Mouse (Mus musculus): ENCODE measurements around the gene Dhx36. TPM values are rescaled to one million over a fixed set of nuclear protein-coding genes. Genes with fewer than 3 reads are reported as not detected.

The Dhx36 gene
- 10 to 100 TPM; 19.9 to 20.2 TPM for total RNA-seq (2021)
- long read RNA-seq, experiment 1, full-length matches to known transcripts = 22 of 29 reads
- long read RNA-seq, experiment 1, partial matches to known transcripts = 0 of 29 reads
- long read RNA-seq, experiment 1, other reads (novel, unspliced or antisense) = 7 of 29 reads
- long read RNA-seq, experiment 2, full-length matches to known transcripts = 16 of 25 reads
- long read RNA-seq, experiment 2, partial matches to known transcripts = 1 of 25 reads
- long read RNA-seq, experiment 2, other reads (novel, unspliced or antisense) = 8 of 25 reads

DNA sequence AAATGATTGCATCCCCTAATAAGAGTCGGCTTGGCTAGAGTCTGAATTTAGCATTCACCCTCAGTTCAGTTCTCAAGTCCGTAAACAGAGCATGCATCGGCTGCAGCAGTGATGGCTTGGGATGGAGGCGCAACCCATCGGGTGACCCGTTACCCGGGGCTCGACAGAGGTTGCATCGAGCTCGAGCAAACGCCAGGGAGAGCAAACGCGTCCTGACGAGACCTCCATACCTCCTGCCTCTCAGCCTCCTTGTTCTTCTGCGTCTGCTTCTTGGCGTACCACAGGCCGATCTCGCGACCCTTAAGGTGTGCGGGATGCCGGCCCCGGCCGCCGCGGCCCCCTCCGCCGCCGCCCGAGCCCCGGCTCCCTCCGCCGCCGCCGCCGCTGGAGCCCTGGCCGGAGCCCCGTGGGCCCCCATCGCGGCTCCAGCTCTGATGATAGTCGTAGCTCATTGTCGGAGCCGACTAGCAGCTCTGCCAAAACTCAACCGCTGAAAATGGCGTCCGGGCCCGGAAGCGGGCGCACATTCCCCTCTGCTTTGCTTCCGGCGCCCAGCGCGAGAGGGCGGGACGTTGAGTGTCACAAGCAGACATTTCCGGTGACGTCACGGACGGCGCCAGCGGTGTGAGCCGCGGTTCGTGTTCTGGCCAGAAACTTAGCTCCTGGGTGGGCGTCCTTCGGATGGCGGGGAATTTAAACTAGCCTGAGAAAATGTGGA, at the start of gene Dhx36:
Gene Dhx36, minus strand, starts transcription at position 517 of the 718 bp plus-strand sequence.
- intact Hi-C loops (cut with DNase I) = no loop called here

DNA sequence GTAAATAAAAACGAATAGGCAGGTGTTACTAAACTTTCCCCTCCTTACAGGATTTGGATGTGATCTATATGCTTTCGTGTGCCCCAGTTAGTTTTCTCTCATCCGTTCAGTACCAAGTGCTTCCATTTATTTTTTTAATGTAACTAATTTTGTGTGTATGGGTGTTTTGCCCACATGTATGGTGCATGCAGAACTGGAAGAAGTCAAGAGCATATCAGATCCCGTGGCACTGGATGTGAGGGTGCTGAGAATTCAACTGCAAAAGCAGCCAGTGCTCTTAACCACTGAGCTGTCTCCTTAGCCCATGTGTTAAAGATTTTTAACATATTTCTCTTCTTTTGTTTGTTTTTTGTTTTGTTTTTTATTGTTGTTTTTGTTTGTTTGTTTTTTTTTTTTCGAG, 20.8 kb upstream of the Dhx36 start:
- intact Hi-C loops (cut with DNase I) = no loop called here
- no peak for DNase-seq

More for the DNA sequence above, at the start of gene Dhx36:
- DNase-seq = peak; percentile 96 to 99

DNA sequence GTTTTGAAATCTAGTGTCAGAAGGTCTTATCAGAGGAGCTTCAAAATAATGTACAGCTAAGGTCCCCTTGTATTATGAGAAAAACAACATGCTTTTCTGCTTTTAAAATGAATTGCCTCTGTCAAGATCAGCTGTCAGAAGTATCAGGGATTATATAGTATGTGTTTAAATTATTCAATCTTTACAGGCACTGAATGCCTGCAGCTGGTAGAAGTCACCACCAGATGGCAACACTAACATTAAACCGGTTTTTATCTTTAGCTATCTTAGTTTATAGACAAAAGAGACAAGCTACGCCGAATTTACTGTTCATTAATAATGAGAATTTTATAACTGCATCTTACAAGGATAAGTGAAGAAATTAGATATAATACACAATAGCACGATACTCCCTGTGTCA, 20.4 kb upstream of the Dhx36 start:
- no peak for DNase-seq
- intact Hi-C loops (cut with DNase I) = no loop called here

DNA sequence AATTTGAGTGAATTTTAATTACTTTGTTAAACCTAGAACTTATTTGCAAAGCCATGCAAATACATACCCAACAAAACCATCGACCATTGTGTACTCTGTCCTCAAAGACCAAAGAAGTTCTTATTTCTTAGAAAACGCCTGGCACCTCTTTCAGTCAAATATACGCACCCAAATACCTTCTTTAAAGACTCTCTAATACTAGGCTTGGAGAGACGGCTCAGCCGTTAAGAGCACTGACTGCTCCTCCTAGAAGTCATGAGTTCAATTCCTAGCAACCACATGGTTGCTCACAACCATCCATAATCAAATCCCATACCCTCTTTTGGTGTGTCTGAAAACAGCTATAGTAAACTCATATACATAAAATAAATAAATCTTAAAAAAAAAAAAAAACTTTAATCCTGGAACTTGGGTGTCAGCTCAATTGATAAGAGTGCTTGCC, 423 bp upstream of the Dhx36 start:
- intact Hi-C loops (cut with DNase I) = no loop called here

DNA sequence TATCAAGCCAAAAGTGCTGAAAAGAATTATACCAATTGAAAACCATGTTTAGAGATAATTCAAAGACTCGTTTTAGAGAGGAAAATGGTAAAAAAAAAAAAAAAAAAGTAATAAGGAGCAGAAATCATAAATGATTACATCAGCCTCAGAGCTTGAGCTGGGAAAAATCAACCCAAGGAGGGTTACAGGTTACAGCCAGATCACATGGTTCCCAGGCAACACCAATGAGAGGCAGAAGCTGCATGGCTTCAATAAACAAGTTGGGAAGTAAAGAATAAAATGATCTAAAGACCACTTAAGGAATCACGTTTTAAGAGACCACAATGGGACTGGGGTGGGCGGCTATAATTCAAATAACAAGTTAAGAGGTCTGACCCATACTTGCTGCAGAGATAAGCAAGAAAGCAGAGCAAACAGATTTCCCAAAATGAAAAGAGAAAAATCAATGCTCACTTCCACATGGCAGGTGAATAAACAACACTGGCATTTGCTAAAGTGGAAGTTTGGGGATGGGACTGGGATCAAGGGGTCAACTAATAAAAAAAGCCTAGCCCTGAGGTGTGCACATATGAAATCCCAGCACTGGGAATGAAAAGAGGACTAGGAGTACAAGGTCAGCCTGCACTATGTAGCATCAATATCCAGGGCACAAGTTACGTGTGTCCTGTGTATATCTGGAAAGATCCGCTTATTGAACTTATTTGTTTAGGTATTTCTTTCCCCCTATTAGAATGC, 1.5 kb downstream of the Dhx36 start:
- intact Hi-C loops (cut with DNase I) = no loop called here
- no peak for DNase-seq

More for the DNA sequence above, 423 bp upstream of the Dhx36 start:
- DNase-seq = no peak

DNA sequence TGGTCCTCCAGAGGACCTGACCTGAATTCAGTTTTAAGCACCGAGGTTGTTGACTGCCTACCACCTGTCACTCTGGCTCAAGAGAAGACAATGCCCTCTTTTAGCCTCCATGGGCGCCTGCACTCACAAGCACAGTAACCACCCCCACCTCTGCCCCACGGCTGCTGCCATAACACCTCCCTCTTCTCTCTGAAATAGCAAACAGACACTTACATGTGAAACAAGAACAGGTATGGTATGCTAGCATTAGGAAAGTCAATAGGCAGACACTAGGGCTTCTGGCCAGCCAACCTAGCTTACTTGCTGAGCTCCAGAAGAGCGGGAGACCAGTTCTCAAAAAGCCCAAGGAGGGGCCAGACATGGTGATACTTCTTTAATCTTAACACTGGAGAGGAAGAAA, 7.5 kb downstream of the Dhx36 start:
- intact Hi-C loops (cut with DNase I) = no loop called here
- no peak for DNase-seq

DNA sequence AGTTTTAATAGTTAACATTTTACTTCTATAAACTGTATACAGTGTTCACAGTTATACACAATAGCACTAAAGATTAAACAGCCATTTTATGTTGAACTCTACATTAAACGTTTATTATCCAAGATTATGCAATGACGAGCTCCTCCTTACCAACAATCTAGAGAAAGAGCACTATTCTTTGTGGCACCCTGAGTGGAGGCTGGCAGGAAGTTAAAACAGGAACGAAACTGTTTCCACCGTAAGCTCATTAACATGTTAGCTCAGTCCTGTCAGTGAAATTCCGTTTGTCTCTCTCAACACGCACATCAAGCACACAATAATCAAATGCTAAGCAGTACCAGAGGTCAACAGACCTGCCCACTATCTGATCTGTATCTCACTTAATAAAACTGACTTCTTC, 14.2 kb downstream of the Dhx36 start:
- intact Hi-C loops (cut with DNase I) = no loop called here

DNA sequence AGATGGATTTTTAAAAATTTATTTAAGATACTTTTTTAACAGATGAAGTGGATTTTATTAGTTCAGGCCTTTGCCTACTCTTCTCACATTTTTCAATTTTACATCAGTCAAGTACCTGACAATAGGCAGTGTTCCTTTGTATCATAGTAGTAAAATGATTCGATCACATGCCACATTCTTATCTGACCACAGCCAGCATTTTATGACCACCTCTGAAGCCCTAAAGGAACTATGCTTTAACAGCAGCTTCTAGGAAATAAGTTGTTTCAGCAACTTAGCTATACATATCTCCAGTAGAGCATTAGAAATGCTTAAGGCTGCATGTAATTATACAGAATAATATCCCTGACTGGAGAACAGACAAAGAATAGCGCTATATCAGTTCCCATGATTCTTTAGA, 22.5 kb downstream of the Dhx36 start:
- no peak for DNase-seq
- intact Hi-C loops (cut with DNase I) = no loop called here

More for the DNA sequence above, 14.2 kb downstream of the Dhx36 start:
- no peak for DNase-seq

DNA sequence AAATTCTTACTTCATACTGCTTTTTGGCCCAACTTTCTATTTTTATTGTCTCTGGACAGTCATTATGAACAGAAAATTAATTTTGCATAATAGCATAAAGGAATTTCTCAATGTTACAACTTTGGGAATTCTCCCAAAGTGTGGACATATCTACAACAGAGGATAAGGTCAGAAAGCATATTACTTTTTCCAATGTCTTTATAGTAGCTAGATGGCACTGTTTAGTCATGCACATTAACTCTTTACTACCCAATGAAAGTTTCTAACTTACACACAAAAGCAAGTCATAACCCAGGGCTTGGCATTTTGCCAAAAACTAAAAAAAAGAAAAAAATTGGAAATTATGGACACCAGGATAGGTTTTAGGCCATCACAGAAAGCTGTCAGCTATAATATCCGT, 36.6 kb downstream of the Dhx36 start:
- intact Hi-C loops (cut with DNase I) = no loop called here
- DNase-seq = no peak

DNA sequence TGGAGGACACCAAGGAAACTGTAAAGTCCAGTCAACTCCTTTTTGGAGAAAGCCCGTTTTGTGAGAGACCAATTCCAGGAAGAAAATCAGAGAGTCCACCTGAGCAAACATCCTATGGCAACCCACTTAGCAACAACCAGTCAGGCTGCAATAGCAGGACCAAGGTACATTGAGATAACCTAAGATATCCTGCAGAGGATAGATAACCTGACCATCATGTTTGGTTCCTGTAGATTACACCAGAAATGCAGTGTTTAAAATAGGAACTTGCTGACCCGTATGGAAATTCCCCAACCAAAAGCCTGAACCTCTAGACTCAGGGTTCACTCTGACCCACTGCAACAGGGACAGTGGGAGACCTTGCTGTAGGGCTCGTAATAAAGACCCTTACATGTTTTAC, 42.5 kb downstream of the Dhx36 start:
- intact Hi-C loops (cut with DNase I) = no loop called here
- no peak for DNase-seq

DNA sequence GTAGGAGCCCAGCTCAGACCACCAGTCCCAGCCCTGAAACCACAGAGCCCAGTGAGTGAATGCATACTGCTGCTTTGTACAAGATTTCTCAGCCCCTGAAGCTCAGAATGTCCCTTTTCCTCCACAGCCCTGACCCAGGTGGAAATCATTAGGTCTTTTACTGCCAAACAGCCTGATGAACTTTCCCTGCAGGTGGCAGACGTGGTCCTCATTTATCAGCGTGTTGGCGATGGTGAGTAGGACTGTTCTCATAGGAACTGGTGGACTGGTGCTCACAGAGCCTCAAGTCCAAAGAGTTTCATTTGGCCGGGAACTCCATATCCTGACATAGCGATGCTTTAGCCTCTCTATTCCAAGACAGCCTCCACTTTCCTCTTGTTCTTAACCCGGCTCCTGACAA, 47.3 kb downstream of the Dhx36 start:
- intact Hi-C loops (cut with DNase I) = loop anchor here (5.0 kb wide), 3 partner anchors 117 to 1217 kb away; no protein-coding TSS in a partner anchor
- no peak for DNase-seq

DNA sequence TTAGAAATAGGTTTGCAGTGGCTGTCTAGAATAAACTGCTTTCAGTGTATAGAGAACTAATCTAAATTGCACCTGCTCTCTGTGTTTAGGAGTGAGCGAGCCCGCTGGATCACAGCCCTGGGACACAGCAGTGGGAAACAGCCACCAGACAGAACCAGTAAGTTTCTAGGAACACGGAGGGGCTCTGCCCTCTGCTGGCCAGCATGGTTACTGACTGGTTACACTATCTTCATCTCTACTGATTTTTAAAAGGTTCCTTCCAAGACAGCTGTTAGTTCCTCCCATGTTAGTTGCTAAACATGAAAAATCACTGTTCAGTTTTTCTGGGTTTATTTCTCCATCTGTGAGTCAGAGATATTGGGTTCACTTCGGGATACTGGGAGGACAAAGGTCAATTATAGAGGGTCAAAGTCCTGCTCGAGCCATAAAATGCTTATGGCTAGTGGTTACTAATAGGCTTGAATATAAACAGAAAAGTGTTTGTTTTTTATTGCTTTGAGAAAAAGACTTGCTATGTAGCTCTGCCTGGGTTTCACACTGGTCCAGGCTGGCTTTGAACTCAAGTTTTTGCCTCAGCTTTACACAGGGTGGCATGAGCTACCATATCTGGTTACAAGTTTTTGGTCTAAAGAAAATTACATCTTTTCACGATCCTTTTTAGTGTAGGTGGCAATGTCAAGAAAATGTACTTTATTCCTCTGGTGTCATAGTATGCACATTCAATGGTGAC, 48.4 kb downstream of the Dhx36 start:
- intact Hi-C loops (cut with DNase I) = loop anchor here (5.0 kb wide), 3 partner anchors 116 to 1216 kb away; no protein-coding TSS in a partner anchor
- peak; percentile 62 to 79 for DNase-seq

DNA sequence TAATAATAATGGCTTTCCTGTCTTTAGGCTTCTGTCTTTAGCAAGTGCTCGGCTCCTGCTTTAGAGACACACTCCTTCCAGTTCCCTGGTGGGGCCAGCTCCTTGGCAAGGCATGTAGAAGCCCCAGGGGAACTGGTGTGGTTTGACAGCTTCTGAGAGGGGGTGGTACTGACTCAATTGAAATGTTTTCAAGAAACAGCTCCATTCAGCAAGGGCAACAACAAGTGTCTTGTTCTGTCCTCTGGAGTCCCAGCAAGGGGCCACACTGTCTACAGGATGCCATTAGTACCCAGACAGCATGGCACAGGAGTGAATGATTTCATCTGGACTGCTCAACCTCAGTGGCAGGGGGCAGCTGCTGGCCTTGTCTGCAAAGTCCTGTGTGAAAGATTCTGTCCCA, 51.0 kb downstream of the Dhx36 start:
- intact Hi-C loops (cut with DNase I) = loop anchor here (5.0 kb wide), 3 partner anchors 114 to 1214 kb away; no protein-coding TSS in a partner anchor
- no peak for DNase-seq

DNA sequence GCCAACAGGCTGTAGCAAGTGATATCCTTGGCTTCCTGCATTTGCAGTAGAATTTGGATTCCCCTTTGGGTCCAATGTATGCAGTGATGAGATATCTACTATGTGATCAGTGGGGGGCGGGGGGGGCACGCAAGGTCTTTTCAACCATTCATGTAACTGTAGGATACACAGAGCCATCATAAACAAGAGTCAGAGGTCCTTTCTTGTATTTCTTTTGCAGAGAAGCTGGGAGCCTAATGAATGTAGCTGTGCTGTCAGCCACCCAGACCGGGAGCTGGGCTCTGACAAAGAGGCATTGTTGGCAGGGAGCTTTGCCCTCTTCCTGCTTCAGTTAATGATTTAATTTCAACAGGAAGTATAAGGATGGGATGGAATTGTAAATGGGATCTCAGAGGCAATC, 52.7 kb downstream of the Dhx36 start:
- no peak for DNase-seq
- intact Hi-C loops (cut with DNase I) = no loop called here

DNA sequence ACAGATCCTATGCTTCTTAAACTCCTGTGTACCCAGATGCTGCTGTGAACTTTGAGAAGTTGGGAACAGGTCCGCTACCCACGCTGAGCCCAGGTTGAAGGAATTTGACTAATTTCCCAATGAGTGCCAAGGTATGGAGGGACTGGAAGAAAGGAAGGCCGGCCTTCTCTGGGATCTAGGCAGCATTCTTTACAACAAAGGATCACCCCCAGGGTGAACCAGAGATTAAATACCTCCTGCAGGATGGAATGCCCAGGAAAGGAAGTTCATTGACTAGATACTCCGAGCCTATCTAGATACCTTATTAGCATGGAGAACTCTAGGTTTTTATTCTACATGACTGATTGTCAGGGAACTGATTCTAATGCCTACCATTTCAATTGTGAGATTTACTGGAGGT, 53.8 kb downstream of the Dhx36 start:
- no peak for DNase-seq
- intact Hi-C loops (cut with DNase I) = no loop called here

DNA sequence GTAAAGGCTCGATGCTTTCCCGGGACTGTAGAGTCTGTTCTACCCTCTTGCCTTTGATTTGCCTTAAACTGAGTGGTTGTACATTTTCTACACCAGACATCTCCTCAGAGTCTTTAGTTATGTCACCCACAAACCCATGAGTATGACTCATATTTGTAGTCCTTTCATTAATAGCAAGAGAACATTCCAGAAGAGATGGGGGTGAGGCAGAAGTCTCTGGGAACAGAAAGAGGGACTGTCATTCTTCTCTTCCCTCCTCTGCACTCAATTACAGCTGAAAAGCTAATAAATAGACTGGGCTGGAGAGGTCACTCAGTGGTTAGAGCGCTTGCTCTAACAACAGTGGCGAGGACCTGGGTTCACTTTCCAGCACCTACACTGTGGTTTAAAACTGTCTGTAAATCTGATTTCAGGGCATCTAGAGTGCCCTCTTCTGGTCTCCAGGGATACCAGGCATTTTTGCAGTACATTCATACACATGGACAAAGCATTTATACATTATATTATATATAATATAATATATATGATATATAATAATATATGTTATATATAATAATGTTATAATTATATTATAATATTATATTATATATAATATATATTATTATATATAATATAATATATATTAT, 56.8 kb downstream of the Dhx36 start:
- no peak for DNase-seq
- intact Hi-C loops (cut with DNase I) = no loop called here

DNA sequence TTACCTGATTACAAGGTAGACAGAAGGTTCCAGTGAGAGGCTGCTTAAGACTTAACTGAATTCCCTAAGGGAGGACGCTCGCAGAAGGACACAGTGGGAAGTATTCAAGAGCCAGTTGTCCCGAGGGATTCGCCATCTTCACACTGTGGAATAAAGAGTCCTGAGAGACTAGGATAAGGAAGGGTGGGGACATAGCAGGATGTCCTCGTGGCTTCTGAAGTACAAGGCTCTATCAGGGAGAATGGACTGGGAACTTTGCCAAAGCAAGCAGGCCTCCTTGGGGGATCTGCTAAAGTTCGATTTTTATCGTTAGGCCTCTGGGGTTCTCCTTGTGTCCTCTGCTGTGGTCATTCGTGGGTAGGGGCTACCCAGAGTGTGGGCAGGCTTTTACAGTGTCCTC, 59.7 kb downstream of the Dhx36 start:
- peak; percentile 8 to 9 for DNase-seq
- intact Hi-C loops (cut with DNase I) = no loop called here

DNA sequence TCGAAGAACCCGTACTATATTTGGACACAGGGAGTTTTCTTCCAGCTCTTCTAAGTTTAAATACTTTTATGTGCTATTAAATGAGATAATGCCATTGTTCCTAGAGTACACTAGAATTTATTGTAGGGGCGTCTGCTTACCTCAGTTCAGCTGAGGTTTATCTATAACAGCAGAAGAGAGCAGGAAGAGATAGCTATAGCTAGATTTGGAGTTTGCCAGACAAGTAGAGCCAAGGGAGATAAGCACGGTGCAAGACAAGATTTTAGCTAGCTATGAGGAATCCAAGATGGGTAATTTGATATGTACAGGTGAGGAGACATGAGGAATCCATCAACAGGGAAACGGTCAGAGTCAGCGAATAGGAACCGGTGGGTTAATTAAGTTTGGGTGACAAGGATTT, 60.5 kb downstream of the Dhx36 start:
- no peak for DNase-seq
- intact Hi-C loops (cut with DNase I) = no loop called here

DNA sequence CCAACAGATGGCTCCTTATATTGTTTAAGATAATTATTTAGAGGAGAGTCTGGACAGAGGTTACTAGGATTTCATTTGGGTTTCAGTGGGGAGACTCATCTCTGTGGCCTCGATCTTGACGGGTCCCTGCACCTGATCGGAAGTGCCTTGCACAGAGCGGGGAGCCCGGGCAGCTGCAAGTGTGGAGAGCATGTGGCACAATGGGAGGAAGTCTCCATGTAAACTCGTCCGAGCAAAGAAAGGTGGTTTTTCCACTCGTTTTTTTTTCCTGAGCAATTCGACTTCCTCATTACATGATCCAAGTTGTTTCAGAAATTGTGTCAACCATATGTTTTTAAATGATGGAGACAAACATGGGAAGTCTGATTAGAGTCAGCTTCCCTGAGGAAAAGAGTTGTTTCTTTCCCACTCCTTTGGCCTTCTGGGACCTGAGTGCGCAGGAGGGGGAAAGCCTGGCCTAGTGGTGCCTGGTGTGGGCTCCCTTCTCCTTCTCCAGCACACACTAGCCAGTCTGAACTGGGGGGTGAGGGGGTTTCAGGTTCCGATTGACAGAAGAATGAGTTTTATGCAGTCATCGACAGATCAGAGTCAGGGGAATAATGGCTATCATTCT, 63.1 kb downstream of the Dhx36 start:
- intact Hi-C loops (cut with DNase I) = no loop called here
- no peak for DNase-seq
